Comparison of ENCODE assay signal across 8 mouse cellular contexts in genomic region chr11:120184371-120185315, GRCm38 (mm10). TPM values are rescaled to one million over a fixed set of nuclear protein-coding genes. Genes with fewer than 3 reads are reported as not detected.
DNase-seq lines count a peak whose midpoint lies in the region; ATAC-seq lines count a peak whose summit lies in the region.

No protein-coding gene starts in this region.

- DNase-seq in gastrocnemius, postnatal 14 days: peak; percentile 30
- DNase-seq in gastrocnemius, adult 18-20 months (ENCODE audit: low spot score): no peak
- DNase-seq in embryo, embryonic 11 days: peak; percentile 82
- peak; percentile 62 to 63 for DNase-seq in heart, postnatal 14 days
- DNase-seq in limb, embryonic 10.5 days (ENCODE audit: low spot score): peak; percentile 68
- DNase-seq in left cerebral cortex, postnatal 36 days (ENCODE audit: low spot score in 2 of 2): no peak

- H3K4me1 ChIP-seq in limb, embryonic 10.5 days: peaks cover 60% of the 10 kb centered on the region
- peaks cover 45% of the 10 kb centered on the region for H3K4me1 ChIP-seq in midbrain, embryonic 15.5 days

- WGBS in limb, embryonic 10.5 days: 2% methylated on average over 16 of the region's 16 CpGs
- WGBS in midbrain, embryonic 15.5 days: 2% methylated on average over 16 of the region's 16 CpGs

- H3K9ac ChIP-seq in midbrain, embryonic 15.5 days: peak overlapping the region; percentile 79

- ATAC-seq in midbrain, embryonic 15.5 days (replicated peaks): peak; percentile 22; the same call in 1 of the 2 replicates
- no peak for ATAC-seq in erythroid progenitor cell, adult 5-6 weeks (replicated peaks; ENCODE audit: low FRiP score, poor library complexity, severe bottlenecking)

- no peaks in the 10 kb centered on the region for H3K27me3 ChIP-seq in limb, embryonic 10.5 days (ENCODE audit: low read depth, poor library complexity, severe bottlenecking)
- no peaks in the 10 kb centered on the region for H3K27me3 ChIP-seq in midbrain, embryonic 15.5 days (replicated peaks)

- H3K4me2 ChIP-seq in midbrain, embryonic 15.5 days: peak overlapping the region; percentile 94

- peaks cover 21% of the 10 kb centered on the region for H3K36me3 ChIP-seq in limb, embryonic 10.5 days
- no peaks in the 10 kb centered on the region for H3K36me3 ChIP-seq in midbrain, embryonic 15.5 days (replicated peaks)

- H3K4me3 ChIP-seq in limb, embryonic 10.5 days: peak overlapping the region; percentile 79
- H3K4me3 ChIP-seq in midbrain, embryonic 15.5 days: peak overlapping the region; percentile 78

- no peaks in the 10 kb centered on the region for H3K9me3 ChIP-seq in limb, embryonic 10.5 days (replicated peaks)
- no peaks in the 10 kb centered on the region for H3K9me3 ChIP-seq in midbrain, embryonic 15.5 days

- H3K27ac ChIP-seq in limb, embryonic 10.5 days: peak overlapping the region; percentile 98
- H3K27ac ChIP-seq in midbrain, embryonic 15.5 days: peak overlapping the region; percentile 96

- intact Hi-C loops in gastrocnemius, postnatal 14 days (cut with DNase I; ENCODE audit: low total_unique reads): no loop called here
- intact Hi-C loops in heart, postnatal 14 days (cut with DNase I): loop anchor here (5.0 kb wide), 2 partner anchors 37 to 163 kb away; partner anchors contain the start of gene Actg1
- intact Hi-C loops in left cerebral cortex, postnatal 36 days (cut with DNase I): no loop called here

RNA-seq across cellular contexts. Expression of gene Slc38a10, which starts 33.5 kb away (rescaled TPM):
- 10 to 100 TPM; 56.1 to 60.8 TPM for total RNA-seq in gastrocnemius, postnatal 14 days (2021)
- 10 to 100 TPM; 39.0 to 48.2 TPM for total RNA-seq in gastrocnemius, adult 18-20 months (2021)
- 10 to 100 TPM; 78.7 to 83.5 TPM for total RNA-seq in heart, postnatal 14 days (2021)
- polyA plus RNA-seq in limb, embryonic 10.5 days (2016; fragmentation: Nextera tagmentation; extraction: Ambion mirVana): 99.6 and 99.8 TPM in 2 replicates
- polyA plus RNA-seq in midbrain, embryonic 15.5 days (2015; fragmentation: Nextera tagmentation; extraction: Ambion mirVana): 116 and 125 TPM in 2 replicates
- total RNA-seq in erythroid progenitor cell, adult 5-6 weeks (2015; ENCODE audit: low replicate concordance): 14.8 and 17.2 TPM in 2 replicates
- 17.1 and 46.0 TPM in 2 replicates for total RNA-seq in erythroid progenitor cell, adult 5-6 weeks (2017; ENCODE audit: low replicate concordance)
- total RNA-seq in left cerebral cortex, postnatal 36 days (2021): 10 to 100 TPM; 80.8 to 86.4 TPM

RNA-seq across cellular contexts. Expression of gene Bahcc1, which starts 48.1 kb away (rescaled TPM):
- 1 to 10 TPM; 3.4 to 8.1 TPM for total RNA-seq in gastrocnemius, postnatal 14 days (2021)
- 1 to 10 TPM; 3.4 to 4.6 TPM for total RNA-seq in gastrocnemius, adult 18-20 months (2021)
- total RNA-seq in heart, postnatal 14 days (2021): 10 to 100 TPM in 1 of 2 experiments, 1 to 10 TPM in 1; 7.8 to 10.0 TPM
- polyA plus RNA-seq in limb, embryonic 10.5 days (2016; fragmentation: Nextera tagmentation; extraction: Ambion mirVana): 19.9 and 20.3 TPM in 2 replicates
- polyA plus RNA-seq in midbrain, embryonic 15.5 days (2015; fragmentation: Nextera tagmentation; extraction: Ambion mirVana): 16.2 and 16.7 TPM in 2 replicates
- total RNA-seq in erythroid progenitor cell, adult 5-6 weeks (2015; ENCODE audit: low replicate concordance): 2.5 and 2.9 TPM in 2 replicates
- 1.4 TPM in 2 replicates for total RNA-seq in erythroid progenitor cell, adult 5-6 weeks (2017; ENCODE audit: low replicate concordance)
- total RNA-seq in left cerebral cortex, postnatal 36 days (2021): 10 to 100 TPM; 15.3 to 20.9 TPM

Comparison
In these comparisons a context has a peak if more than half of its experiments do, and no peak if none do; other contexts are left out.
1. DNase-seq: peak in gastrocnemius, postnatal 14 days (single experiment), embryo, embryonic 11 days (single experiment), heart, postnatal 14 days (2 of 2) and limb, embryonic 10.5 days (single experiment); none in gastrocnemius, adult 18-20 months (single experiment) and left cerebral cortex, postnatal 36 days (0 of 2).